32 mouse cellular contexts compared by ENCODE assay signal in the genomic region with DNA sequence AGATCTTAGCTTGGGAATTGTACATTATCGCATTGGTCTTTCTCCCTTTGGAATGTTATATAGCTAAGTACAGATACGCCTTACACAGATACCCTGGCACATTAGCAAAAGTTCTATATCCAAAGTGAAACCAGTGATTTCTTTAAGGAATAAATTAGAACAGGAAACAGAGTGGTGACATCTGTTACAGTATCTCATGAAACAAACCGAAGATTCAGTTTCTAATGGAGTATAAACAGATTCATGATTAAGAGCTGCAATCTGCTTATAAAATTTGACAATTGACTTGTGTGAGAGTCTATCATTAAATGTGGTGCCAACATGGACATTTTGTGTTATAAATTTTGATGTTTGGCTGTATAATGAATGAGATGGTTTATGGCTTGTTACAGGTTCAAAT.
"Had no signal": no experiment of that assay in that cellular context is flagged by ENCODE, and none has a peak within 500 bp of the region (broad histone marks: within the 10 kb centered on the region; RNA-seq: fewer than 3 reads in every experiment).

No protein-coding gene starts in this region.

- H3K4me2 ChIP-seq: limb, embryonic 12.5 days; limb, embryonic 13.5 days; limb, embryonic 15.5 days; liver, embryonic 11.5 days; liver, embryonic 12.5 days; liver, embryonic 13.5 days; liver, embryonic 15.5 days; lung, embryonic 14.5 days; lung, embryonic 15.5 days; midbrain, embryonic 11.5 days; midbrain, embryonic 12.5 days; midbrain, embryonic 13.5 days; midbrain, embryonic 15.5 days; neural tube, embryonic 12.5 days had no signal

- H3K4me1 ChIP-seq: limb, embryonic 10.5 days; limb, embryonic 12.5 days; limb, embryonic 13.5 days; limb, embryonic 15.5 days; liver, embryonic 12.5 days; liver, embryonic 13.5 days; liver, embryonic 15.5 days; lung, embryonic 15.5 days; megakaryocyte, embryonic 14.5 days; midbrain, embryonic 10.5 days; midbrain, embryonic 12.5 days; midbrain, embryonic 13.5 days; midbrain, embryonic 15.5 days; neural tube, embryonic 12.5 days had no signal

- DNase-seq: left cerebral cortex, postnatal 4 days; liver; liver, embryonic 13.5 days; liver, postnatal 0 days; lung, adult 18-20 months; lung, adult 2 months; lung, embryonic 14.5 days; lung, postnatal 10 days; lung, postnatal 14 days; lung, postnatal 36 days; lung, postnatal 4 days; midbrain, embryonic 14.5 days had no signal

- ATAC-seq: liver, embryonic 12.5 days; liver, postnatal 0 days; lung, postnatal 0 days; midbrain, embryonic 13.5 days; midbrain, embryonic 15.5 days; midbrain, embryonic 16.5 days had no signal

- H3K4me3 ChIP-seq: limb, embryonic 10.5 days; limb, embryonic 12.5 days; limb, embryonic 13.5 days; limb, embryonic 15.5 days; liver, embryonic 12.5 days; liver, embryonic 13.5 days; liver, embryonic 15.5 days; lung, embryonic 15.5 days; megakaryocyte, embryonic 14.5 days; midbrain, embryonic 10.5 days; midbrain, embryonic 12.5 days; midbrain, embryonic 13.5 days; midbrain, embryonic 15.5 days; myocyte; neural tube, embryonic 12.5 days had no signal

- H3K9ac ChIP-seq: limb, embryonic 12.5 days; limb, embryonic 13.5 days; limb, embryonic 15.5 days; liver, embryonic 12.5 days; liver, embryonic 13.5 days; liver, embryonic 14.5 days; liver, embryonic 15.5 days; liver, postnatal 0 days; lung, embryonic 14.5 days; lung, embryonic 15.5 days; midbrain, embryonic 12.5 days; midbrain, embryonic 13.5 days; midbrain, embryonic 15.5 days; neural tube, embryonic 12.5 days had no signal

- H3K36me3 ChIP-seq: limb, embryonic 10.5 days; limb, embryonic 12.5 days; limb, embryonic 13.5 days; limb, embryonic 15.5 days; liver, embryonic 12.5 days; liver, embryonic 13.5 days; liver, embryonic 15.5 days; lung, embryonic 15.5 days; midbrain, embryonic 10.5 days; midbrain, embryonic 12.5 days; midbrain, embryonic 13.5 days; midbrain, embryonic 15.5 days; neural tube, embryonic 12.5 days had no signal

- H3K27ac ChIP-seq: limb, embryonic 10.5 days; limb, embryonic 12.5 days; limb, embryonic 13.5 days; limb, embryonic 15.5 days; liver, embryonic 12.5 days; liver, embryonic 13.5 days; liver, embryonic 14.5 days; liver, embryonic 15.5 days; lung, embryonic 15.5 days; macrophage; midbrain, embryonic 10.5 days; midbrain, embryonic 12.5 days; midbrain, embryonic 13.5 days; midbrain, embryonic 15.5 days; neural tube, embryonic 12.5 days had no signal

- H3K27me3 ChIP-seq: limb, embryonic 12.5 days; limb, embryonic 13.5 days; limb, embryonic 15.5 days; liver, embryonic 12.5 days; liver, embryonic 13.5 days; liver, embryonic 15.5 days; lung, embryonic 15.5 days; megakaryocyte, embryonic 14.5 days; midbrain, embryonic 12.5 days; midbrain, embryonic 13.5 days; midbrain, embryonic 15.5 days; neural tube, embryonic 12.5 days had no signal

- H3K9me3 ChIP-seq: limb, embryonic 10.5 days; limb, embryonic 12.5 days; limb, embryonic 13.5 days; limb, embryonic 15.5 days; liver, embryonic 12.5 days; liver, embryonic 13.5 days; liver, embryonic 15.5 days; lung, embryonic 15.5 days; megakaryocyte, embryonic 14.5 days; midbrain, embryonic 10.5 days; midbrain, embryonic 12.5 days; midbrain, embryonic 13.5 days; midbrain, embryonic 15.5 days; neural tube, embryonic 12.5 days had no signal
